Mouse (Mus musculus): Measurements from ENCODE around the gene Camk2d. TPM values are rescaled to one million over a fixed set of nuclear protein-coding genes. Genes with fewer than 3 reads are reported as not detected.
A peak's percentile ranks its signal among the peaks of the same experiment; 100 is the strongest.

Gene Camk2d
- total RNA-seq, 2 experiments from 2014 or later: 84.5 to 99.0 TPM

DNA sequence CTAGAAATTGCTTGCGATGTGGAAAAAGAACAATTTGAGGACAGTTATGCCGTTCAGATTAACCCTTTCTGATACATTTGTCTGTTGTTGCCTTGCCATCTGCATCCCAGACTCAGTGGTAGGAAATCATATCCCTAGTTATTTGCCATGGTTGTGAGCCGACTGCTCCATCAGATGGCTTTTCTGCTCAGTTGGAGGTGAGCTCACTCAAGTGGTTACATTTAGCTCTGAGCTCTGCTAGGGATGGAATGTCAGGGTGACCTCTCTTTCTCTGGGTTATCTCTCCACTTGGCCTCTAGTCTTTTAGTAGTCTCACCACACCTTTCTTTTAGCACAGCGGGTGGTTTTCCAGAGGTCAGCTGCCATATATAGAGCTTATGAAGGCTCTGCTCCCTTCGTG lies 127.4 kb downstream of the Camk2d start:
- intact Hi-C loops (cut with DNase I; ENCODE audit: low total_unique reads): no loop called here

DNA sequence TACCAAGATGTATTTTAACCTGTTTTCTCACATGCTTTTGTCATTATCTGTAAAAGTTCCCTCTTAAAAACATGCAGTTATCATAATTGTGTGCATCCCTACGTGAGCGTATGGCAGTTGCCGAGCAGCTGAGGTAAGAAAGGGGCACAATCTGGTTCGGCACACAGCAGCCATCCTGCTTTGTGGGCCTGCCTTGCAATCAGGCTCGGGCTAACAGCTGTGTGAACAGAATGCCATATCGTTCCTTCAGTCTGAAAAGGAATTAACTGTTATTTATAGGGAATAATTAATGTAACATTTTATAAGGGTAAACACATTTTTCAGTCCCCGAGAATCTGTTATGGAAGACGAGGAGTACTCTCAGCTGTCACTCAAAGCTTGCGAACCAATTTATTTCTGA lies 129.5 kb downstream of the Camk2d start:
- intact Hi-C loops (cut with DNase I; ENCODE audit: low total_unique reads): no loop called here
- DNase-seq: no peak

More for the DNA sequence above, 127.4 kb downstream of the Camk2d start:
- DNase-seq: no peak

DNA sequence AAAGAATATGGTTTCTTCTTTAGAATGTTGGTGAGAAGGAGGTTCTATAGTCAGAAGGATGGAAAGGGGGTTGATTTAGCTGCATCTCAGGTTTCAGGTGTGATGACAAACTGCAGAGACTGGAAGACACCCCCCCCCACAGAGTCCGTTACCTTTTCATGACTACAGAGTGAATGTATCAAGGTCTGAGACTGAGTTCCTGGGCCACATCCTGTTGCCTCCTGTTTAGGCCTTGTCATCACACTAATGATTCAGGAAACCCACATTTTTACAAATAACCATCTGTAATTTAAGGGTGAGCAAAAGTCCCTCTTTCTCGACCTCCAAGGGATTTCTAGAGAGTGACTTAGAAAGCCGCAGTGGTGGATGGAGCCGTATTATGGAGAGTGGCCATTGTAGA lies 131.3 kb downstream of the Camk2d start:
- intact Hi-C loops (cut with DNase I; ENCODE audit: low total_unique reads): no loop called here
- DNase-seq: no peak

DNA sequence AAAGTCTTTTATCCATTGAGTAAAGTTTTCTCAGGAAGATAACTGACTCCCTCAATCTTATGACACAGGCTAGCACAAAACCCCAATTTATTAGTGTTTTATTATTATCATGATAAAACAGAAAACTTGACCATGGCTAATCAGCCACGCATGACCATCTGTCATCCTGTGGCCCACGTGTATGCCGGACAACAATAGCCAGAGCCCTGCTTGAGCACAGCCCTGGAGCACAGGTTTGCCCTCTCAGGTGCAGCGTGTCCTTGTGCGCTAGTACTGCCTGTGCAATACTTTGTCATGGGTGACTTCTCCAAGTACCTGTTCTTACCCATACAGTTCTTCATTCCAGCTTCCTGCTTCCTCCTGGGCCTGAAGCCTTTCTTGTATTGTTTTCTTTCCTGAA lies 134.3 kb downstream of the Camk2d start:
- intact Hi-C loops (cut with DNase I; ENCODE audit: low total_unique reads): no loop called here
- no peak for DNase-seq

DNA sequence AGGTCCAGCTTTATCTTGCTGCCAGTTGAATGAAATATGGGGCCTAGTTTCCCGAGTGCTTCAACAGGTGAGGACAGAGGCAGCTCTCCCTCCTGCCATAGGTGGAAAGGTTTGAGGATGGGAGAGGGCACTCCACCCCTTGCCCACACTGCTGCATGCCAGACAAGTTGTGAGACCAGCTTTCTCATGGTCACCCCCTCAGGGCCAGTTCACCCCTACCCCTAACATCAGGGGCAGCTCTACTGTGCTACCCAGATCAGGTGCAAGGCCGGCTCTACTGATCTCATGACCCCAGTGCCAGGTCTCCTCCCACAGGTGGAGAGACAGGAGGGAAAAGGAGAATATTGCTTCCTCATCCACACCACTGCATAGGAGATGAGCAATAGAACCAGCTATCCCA lies 136.2 kb downstream of the Camk2d start:
- intact Hi-C loops (cut with DNase I; ENCODE audit: low total_unique reads): no loop called here
- DNase-seq: no peak

DNA sequence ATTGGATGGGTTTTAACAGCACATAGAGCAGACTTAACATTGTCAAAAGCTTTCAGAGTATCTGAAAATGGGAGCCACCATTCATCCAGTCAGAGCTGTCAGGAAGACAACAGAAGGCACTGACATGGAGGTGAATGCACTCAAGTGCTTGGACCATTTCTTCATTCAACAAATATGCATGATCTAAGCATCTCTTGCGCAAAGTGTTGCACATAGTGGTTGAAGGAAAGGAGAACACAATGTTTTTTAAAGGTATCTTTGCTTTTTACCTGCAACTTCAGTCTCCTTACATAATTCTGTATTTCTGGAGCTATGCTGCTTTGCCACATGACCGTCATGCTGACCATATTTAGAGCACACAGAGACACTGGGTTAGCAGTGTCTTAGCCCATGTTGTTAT lies 138.4 kb downstream of the Camk2d start:
- intact Hi-C loops (cut with DNase I; ENCODE audit: low total_unique reads): no loop called here
- no peak for DNase-seq

DNA sequence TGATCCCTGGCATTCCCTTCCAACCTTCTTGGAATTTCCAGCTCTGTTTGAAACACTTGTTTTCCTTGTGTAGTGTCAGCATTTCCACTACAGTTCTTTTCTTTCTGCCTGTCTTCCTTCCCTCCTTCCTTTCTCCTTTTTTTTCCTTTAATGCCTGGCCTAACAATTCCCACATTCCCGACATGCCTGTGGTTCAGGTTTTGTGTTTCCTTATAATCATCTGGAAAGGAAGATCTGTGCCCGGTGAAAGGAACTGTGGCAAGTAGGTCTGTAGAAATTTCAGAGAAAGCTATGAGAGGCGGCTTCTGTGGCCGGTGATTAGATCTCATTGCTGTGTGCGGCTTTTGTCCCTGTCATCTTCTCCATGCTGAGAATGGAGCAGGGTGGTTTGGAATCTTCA lies 139.1 kb downstream of the Camk2d start:
- DNase-seq: no peak
- intact Hi-C loops (cut with DNase I; ENCODE audit: low total_unique reads): no loop called here

DNA sequence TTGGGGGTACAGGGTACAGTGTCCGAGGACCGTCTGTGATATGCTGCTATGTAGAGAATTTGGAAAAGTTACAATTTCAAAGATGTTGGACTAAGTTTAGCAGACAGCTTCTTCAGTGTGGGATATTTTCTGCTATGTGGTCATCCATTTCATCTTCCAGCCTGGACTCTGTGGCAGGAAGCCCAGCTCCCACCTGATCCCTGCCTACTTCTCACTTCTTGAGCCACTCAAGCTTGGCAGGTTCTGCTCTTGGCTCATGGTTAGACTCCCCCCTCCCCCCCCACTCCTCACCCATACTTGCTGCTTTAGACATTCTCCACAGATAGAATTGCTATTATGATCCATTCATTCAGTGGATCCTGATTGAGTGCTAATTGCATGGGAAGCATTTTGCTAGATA lies 141.0 kb downstream of the Camk2d start:
- intact Hi-C loops (cut with DNase I; ENCODE audit: low total_unique reads): no loop called here
- peak; percentile 71 for DNase-seq

DNA sequence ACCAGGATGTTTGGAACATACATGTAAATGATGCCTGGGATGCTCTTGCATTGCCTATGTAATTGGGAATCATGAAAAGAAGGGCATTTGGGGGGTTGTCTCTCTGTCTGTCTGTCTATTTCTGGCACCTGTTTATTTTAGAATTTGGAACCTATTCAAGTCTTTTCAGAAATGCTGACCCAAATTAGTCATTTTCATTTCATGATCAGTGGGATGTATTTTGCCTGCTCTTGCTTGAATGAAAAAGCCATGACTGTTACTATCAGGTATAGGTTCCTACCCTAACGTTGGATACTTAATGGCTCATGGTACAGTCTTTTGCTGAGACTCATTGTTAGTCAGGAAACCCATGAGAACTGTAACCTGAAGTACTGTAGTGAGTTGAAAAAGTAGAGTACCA lies 144.0 kb downstream of the Camk2d start:
- intact Hi-C loops (cut with DNase I; ENCODE audit: low total_unique reads): no loop called here
- no peak for DNase-seq

DNA sequence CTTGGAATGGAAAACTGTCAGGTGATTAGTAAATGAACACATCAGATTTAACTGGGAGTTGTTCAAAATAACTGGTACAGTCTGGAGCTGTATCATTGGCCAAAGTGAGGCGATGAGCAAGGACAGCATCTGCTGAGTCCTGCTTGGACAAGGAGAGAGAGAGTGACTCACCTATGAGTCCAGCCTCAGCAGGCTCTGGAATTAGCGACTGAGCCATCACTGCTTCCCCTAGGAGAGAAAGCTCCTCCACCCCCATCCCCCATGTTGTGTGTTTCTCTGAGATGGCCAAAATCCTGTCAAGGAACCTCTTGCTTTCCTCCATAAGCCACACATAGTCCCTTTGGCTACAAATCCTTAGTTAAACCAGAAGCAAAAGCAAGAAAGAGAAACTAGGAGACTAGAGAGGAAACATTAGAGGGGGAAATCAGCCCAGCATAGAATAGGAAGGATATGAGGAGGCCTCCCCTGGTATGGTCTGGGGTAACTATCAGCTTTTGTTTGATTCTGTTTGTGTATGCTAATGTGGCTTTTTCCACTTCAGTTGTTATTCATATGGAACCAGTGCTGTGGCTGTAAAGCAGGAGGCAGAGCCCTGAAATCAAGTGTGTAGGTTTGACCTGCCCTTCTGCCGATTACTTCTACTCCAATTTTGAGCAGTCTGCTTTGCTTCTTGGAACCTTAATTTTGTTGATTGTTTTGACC lies 148.5 kb downstream of the Camk2d start:
- DNase-seq: no peak
- intact Hi-C loops (cut with DNase I; ENCODE audit: low total_unique reads): no loop called here

DNA sequence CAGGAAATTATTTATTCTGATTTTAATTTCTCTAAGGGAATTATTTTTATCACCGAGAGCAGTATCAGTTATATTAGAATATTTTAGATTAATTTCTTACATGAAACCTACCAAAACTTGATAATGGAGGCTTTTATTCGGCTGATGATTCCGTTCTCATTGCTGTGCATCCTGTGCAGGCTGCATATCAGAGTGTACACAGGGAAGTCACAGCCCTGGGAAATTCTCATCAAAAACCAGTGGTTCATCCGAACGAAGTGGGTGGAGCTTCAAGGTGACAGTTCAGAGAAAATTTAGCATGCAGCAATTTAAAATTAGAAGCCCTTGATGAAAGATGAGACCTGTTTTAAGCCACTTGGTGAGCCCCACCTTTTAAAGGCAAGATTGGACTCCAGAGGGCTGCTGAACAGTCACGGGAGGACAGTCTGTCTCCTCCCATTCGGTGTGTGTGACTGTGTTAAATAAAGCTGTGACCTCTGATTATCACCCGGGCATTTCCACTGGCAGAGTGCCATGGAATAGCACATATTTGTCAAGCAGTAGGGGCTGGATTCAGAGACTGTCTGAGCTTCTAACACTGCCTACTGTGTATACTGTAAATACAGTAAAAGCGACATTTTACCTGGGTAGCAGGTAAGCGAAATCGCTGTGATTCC lies 150.2 kb downstream of the Camk2d start:
- intact Hi-C loops (cut with DNase I; ENCODE audit: low total_unique reads): no loop called here
- peak; percentile 18 for DNase-seq

DNA sequence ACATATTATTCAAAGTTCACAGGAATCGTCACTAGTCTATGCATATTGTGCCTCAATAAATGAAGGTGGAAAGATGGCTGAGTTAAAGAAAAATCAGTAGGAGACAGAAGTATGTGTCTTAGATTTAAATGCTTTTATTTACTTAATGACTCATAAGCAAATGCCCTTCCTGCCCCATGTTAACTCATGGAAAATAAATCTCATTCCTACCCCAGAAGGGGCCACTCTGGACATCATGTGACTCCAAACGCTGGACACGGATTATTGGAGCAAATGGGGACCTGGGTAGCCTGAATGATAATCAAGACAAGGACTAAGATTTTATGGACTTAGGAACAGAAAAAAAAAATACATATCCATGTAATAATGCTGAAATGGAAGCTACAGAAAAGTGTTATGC lies 151.5 kb downstream of the Camk2d start:
- intact Hi-C loops (cut with DNase I; ENCODE audit: low total_unique reads): no loop called here
- no peak for DNase-seq

DNA sequence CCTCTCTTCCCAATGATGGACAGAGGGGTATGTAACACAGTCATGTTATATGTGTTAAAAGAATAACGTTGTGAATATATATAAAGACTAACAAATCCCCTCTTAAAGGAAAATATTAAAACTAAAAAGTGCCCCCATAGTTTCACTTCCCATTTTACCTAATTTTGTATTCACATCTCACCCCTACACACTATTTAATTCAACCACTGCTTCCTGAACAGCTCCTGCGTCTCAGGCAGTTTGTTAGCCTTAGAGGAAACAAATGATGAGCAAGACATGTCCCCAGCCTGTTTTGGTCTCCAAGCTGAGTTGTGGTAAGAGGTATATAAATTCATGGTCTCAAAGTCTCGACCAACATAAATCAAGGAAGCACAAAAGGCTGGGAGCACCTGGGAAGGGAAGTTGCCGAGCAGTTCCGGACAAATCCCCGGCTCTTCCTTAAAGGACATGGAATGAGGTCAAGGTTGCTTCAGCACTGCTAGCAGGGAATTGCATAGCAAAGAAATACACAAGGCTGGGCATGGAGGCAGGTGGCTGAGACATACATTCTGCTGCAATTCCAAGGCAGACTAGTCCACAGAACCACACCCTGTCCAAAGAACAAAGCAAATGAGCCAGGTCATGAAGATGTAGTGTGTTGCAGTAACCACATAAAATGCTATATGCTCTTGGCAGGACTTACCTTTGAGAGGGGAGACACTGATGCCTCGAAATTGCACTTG lies 155.4 kb downstream of the Camk2d start:
- no peak for DNase-seq
- intact Hi-C loops (cut with DNase I; ENCODE audit: low total_unique reads): no loop called here

DNA sequence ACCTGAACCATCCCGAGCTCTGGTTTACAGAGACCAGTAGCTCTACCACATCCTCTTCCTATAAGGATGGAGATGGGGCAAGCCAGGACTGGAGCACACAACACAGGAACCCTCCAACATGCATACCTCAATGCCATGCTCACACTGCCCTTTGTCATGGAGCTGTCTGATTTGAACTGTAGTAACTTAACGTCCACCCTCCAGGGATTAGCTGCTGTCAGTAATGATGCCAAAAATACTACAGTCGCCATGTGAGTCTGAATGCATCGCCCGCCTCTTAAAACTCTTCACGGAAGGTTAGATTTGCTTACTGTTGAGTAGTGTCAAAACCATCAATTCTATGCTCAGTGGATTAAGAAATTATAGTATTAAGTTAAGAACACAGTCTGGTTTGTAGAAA lies 156.9 kb downstream of the Camk2d start:
- intact Hi-C loops (cut with DNase I; ENCODE audit: low total_unique reads): no loop called here
- DNase-seq: no peak

DNA sequence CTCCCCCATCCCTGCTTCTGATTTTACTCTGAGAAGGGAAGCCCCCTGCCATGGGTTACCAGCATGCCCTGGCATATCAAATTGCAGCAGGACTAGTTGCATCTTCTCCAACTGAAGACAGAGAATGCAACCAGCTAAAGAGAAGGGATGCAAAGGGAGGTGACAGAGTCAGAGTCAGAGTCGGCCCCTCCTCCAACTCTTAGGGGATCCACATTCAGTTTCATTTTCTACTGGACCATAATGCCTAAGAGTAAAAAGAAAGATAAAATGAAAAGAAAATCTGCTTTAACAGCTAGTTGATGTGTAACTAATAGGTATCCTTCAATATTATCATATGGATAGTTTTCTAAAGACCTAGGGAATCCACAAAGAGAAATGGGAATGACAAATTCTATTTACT lies 162.3 kb downstream of the Camk2d start:
- no peak for DNase-seq
- intact Hi-C loops (cut with DNase I; ENCODE audit: low total_unique reads): no loop called here

DNA sequence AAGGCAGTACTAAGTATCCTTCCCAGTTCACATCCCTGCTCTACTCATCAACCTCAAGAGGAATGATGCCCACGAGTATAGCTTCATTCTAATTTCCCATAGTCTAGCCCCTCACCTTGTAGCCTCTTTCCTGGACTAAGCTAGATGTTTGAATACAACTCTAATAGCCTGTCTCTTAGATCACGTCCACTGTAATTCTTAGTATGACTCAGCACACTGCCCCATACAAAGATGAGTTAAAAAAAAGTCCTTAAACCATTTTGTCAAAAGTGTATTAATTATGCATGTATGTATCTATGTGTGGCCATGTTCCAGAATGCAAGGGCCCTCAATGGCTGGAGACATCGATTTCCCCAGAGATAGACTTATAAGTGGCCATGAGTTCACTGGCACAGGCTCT lies 164.5 kb downstream of the Camk2d start:
- intact Hi-C loops (cut with DNase I; ENCODE audit: low total_unique reads): no loop called here
- DNase-seq: no peak

DNA sequence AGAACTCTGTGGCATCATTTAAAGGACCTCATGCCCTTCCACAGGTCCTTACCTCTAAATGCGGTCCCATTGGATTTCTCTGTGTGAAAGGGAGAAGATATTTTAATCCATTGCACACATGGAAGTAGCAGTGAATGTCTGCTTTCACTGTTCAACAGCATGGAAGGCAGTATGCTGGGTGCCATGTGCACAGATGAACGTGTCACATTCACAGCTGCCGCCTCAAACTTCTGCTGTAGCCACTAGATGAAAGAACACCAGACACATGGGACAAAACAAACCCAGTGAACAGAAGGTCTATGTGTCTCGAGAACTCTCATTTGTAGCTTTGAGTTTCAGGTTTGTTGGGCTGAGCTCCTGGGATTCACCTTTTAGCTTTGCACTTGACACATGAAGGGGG lies 168.6 kb downstream of the Camk2d start:
- DNase-seq: no peak
- intact Hi-C loops (cut with DNase I; ENCODE audit: low total_unique reads): no loop called here

DNA sequence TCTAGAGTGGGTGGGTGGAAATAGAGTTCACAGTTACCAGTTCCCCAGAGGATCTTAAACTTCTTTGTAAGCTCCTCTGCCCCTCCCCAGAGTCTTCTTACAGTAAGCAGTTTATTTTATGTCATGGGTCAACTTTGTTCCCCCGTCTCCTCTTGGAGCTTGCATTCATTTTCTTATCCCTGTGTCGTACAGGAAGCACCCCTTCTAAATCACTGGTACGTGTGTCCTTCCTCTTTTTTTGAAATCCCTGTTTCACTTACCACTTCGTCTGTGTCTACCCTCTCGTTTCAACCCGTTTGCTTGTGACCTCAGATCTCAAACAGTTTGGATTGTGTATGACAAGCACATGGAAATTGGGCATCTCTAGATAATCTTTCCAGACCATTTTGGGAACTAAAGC lies 174.0 kb downstream of the Camk2d start:
- intact Hi-C loops (cut with DNase I; ENCODE audit: low total_unique reads): loop anchor here (5.0 kb wide), 1 partner anchor 173 kb away; the partner anchor contains the start of gene Camk2d
- no peak for DNase-seq

DNA sequence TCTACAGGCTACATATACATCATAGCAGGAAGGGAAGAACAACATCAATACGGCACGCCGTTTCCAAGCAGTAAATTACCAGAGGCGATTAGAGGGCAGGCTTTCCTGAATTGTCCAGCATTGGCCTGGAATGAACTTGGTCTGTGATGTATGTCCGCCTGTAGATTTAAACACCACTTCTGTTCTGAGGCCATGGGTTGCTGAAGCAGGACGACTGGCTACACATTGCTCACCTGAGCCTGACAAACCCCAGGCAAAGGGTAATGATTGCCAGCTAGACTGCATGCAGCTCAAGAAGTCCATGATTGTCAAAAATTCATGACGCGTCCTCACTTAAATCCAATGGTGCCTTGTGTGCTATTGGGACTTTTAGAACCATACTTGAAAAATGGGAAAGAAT lies 174.9 kb downstream of the Camk2d start:
- intact Hi-C loops (cut with DNase I; ENCODE audit: low total_unique reads): loop anchor here (5.0 kb wide), 1 partner anchor 174 kb away; the partner anchor contains the start of gene Camk2d
- DNase-seq: no peak

DNA sequence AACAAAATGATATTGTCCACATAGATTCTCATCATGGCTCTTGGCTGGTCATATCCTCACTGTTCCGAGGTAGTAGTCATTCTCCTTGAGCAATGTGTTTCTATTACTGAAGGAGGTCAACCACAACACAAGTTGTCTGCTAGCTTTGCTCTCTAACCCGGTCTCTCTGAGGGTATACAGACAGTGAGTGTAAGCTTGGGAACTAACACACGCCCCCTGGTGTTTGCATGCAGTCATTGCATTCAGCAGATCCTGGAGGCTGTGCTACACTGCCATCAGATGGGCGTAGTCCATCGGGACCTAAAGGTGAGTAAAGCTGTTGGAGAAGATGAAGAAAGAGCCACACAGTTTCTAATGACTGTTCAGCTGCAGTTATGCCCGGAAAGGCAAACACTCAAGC lies 175.4 kb downstream of the Camk2d start:
- intact Hi-C loops (cut with DNase I; ENCODE audit: low total_unique reads): loop anchor here (5.0 kb wide), 1 partner anchor 174 kb away; the partner anchor contains the start of gene Camk2d
- DNase-seq: peak; percentile 67

DNA sequence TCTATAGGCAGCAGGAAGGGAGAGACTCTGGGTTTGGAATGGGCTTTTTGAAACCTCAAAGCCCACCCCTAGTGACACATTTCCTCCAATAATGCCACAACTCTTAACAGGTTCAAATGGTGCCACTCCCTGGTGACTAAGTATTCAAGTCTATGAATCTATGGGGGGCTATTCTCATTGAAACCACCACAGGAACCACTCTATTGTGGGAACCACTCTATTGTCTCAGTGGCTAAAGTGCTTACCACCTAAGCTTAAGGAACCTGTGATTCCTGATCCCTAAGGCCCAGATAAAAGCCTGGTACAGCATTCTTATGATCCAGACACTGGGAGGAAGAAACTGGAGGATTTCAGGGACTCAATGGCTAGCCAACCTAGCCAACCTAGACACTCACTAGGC lies 179.9 kb downstream of the Camk2d start:
- no peak for DNase-seq
- intact Hi-C loops (cut with DNase I; ENCODE audit: low total_unique reads): no loop called here
